Mouse (Mus musculus) stomach, postnatal 0 days (tissue): ENCODE data around the gene Anxa6. TPM values are rescaled to one million over a fixed set of nuclear protein-coding genes. Genes with fewer than 3 reads are reported as not detected.
"Not testable (repeated sequence)": the region's sequence is repeated elsewhere in the genome, so short reads cannot be mapped to it uniquely, and the experiment has no call there.

ENCODE experiments used
- ATAC-seq: fragments of 200-750 bp; cut with Nextera tagmentation; 2 replicates; pipeline ENCODE4 v1.8.0; 2017; ENCODE audit not compliant: low FRiP score, low TSS enrichment
- DNase-seq: peaks from one replicate; pipeline ENCODE4 v3.0.0-alpha.2; 2016; ENCODE audit warnings: low spot score
- H3K27ac ChIP-seq: fragments of 300-500 bp; sonication (generic); replicated peaks from 2 replicates; pipeline ENCODE4 v1.5.1; 2014; ENCODE audit warnings: mild to moderate bottlenecking, control low read depth
- H3K27me3 ChIP-seq: fragments of 300-500 bp; sonication (generic); 2 replicates; pipeline ENCODE4 v1.6.1; 2014; ENCODE audit warnings: low read length; ENCODE audit not compliant: control insufficient read depth, insufficient read depth
- H3K36me3 ChIP-seq: fragments of 300-500 bp; sonication (generic); 2 replicates; pipeline ENCODE4 v1.6.1; 2014; ENCODE audit warnings: low read length, mixed read lengths; ENCODE audit not compliant: control insufficient read depth, insufficient read depth
- H3K4me1 ChIP-seq: fragments of 300-500 bp; sonication (generic); replicated peaks from 2 replicates; pipeline ENCODE4 v1.6.1; 2014; ENCODE audit warnings: antibody characterized with exemption; ENCODE audit not compliant: control insufficient read depth, insufficient read depth
- H3K4me2 ChIP-seq: fragments of 300-500 bp; sonication (generic); replicated peaks from 2 replicates; pipeline ENCODE4 v1.6.1; 2014; ENCODE audit warnings: low read depth, mild to moderate bottlenecking, control low read depth, moderate library complexity
- H3K4me3 ChIP-seq: fragments of 300-500 bp; sonication (generic); 2 replicates; pipeline ENCODE4 v1.5.1; 2014; ENCODE audit warnings: low read depth, low read length, control low read depth
- H3K9ac ChIP-seq: fragments of 300-500 bp; sonication (generic); 2 replicates; pipeline ENCODE4 v1.6.1; 2014; ENCODE audit warnings: mild to moderate bottlenecking, low read length, control low read depth, mixed read lengths
- H3K9me3 ChIP-seq: fragments of 300-500 bp; sonication (generic); 2 replicates; pipeline ENCODE4 v1.6.1; 2016; ENCODE audit warnings: low read length; ENCODE audit not compliant: control insufficient read depth
- CTCF ChIP-seq: IDR thresholded peaks from 2 replicates; pipeline ENCODE4 v1.5.1; 2016; ENCODE audit warnings: antibody characterized with exemption, low read depth, mild to moderate bottlenecking, moderate library complexity
- EP300 ChIP-seq: optimal IDR thresholded peaks from 2 replicates; pipeline ENCODE3; 2016; ENCODE audit warnings: antibody characterized with exemption
- WGBS: fragments of 180-500 bp; shearing (Covaris S2); extraction: QIAGEN DNeasy Blood & Tissue Kit; methylation state at CpG from one replicate; pipeline ENCODE4 v1.1.7; 2014; 5-methylcytosine and 5-hydroxymethylcytosine counted together
- polyA plus RNA-seq: library from polyadenylated mRNA; unstranded; fragments of >200 nt; fragmentation: Nextera tagmentation; extraction: Ambion mirVana; gene quantifications from 2 replicates; pipeline ENCODE4 v1.2.1, GENCODE M21; 2015

Anxa6 gene
- polyA plus RNA-seq, 1 experiment from 2014 or later = 141 TPM

GRCm38 (mm10) chr11:54962810-54963209 lies 70.4 kb downstream of the Anxa6 start, which contains the start of gene Tnip1:
TSS of gene Tnip1 (minus strand) at chr11:54962917.
- ATAC-seq (no peak), DNase-seq (peak; percentile 39)
- Histone ChIP-seq H3K4me2 (peak within 1 kb of the TSS; percentile 6; the same call in 1 of the 2 replicates), H3K36me3 (no peaks in the 10 kb centered on the region), H3K9me3 (no peaks in the 10 kb centered on the region), H3K9ac (no peak within 1 kb of the TSS), H3K27ac (peak within 1 kb of the TSS; percentile 49), H3K27me3 (no peaks in the 10 kb centered on the region), H3K4me3 (no peak within 1 kb of the TSS), H3K4me1 (peaks cover 7% of the 10 kb centered on the region; the same call in 1 of the 2 replicates)
- TF ChIP-seq EP300 = no peak
- TF ChIP-seq CTCF = no peak
- WGBS = 19% methylated on average over 6 of the region's 6 CpGs

GRCm38 (mm10) chr11:54961921-54962320 lies 71.3 kb downstream of the Anxa6 start:
- H3K4me2 ChIP-seq = peak overlapping the region; percentile 6; the same call in 1 of the 2 replicates
- no peak overlapping the region for H3K4me3 ChIP-seq
- no peak overlapping the region for H3K9ac ChIP-seq
- no peak for DNase-seq
- no peak for ATAC-seq
- no peaks in the 10 kb centered on the region for H3K36me3 ChIP-seq
- TF ChIP-seq CTCF (no peak), EP300 (no peak)
- H3K27me3 ChIP-seq = no peaks in the 10 kb centered on the region
- H3K4me1 ChIP-seq = peaks cover 7% of the 10 kb centered on the region; the same call in 1 of the 2 replicates
- peak overlapping the region; percentile 45; the same call in 1 of the 2 replicates for H3K27ac ChIP-seq
- WGBS = 48% methylated on average over 3 of the region's 3 CpGs
- no peaks in the 10 kb centered on the region for H3K9me3 ChIP-seq

DNA sequence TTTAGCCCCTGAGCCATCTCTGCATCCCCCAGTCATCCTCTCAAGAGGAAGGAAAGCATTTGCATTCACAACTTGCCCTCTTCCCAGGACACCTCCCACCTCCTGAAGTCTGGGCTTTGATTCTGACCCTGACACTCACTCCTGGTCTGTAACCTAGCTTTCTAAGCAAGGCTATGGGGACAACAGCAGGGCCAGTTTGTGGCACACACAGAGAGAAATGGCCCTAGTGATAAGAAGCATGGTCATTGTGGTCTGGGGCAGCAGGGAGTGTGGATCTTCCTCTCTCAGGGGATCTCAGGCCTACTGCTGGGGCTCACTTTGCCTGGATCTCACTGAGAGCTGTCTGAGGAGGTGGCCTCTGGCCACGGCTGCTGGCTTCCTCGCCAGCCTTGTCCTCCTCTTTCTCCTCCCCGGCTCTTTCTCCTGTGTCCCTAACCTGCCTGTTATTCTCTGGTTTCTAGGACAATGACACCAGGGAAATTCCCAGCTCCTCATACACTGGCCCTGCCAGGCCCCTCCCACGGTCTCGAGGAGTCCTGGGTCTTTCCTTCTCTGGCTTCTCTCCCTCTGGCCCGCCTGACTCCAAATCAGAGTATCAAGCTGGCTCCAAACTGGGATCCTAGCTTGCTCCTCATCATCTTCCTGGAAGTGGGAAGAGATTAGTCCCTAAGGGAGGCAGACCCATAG lies 71.9 kb downstream of the Anxa6 start:
- ATAC-seq (no peak), DNase-seq (no peak)
- H3K36me3 ChIP-seq = no peaks in the 10 kb centered on the region
- peaks cover 7% of the 10 kb centered on the region; the same call in 1 of the 2 replicates for H3K4me1 ChIP-seq
- no peaks in the 10 kb centered on the region for H3K9me3 ChIP-seq
- H3K9ac ChIP-seq = no peak overlapping the region
- H3K4me2 ChIP-seq = no peak overlapping the region
- TF ChIP-seq EP300 (no peak), CTCF (no peak)
- H3K27me3 ChIP-seq = no peaks in the 10 kb centered on the region
- WGBS = 70% methylated on average over 6 of the region's 6 CpGs
- H3K4me3 ChIP-seq = no peak overlapping the region
- H3K27ac ChIP-seq = peak overlapping the region; percentile 45

DNA sequence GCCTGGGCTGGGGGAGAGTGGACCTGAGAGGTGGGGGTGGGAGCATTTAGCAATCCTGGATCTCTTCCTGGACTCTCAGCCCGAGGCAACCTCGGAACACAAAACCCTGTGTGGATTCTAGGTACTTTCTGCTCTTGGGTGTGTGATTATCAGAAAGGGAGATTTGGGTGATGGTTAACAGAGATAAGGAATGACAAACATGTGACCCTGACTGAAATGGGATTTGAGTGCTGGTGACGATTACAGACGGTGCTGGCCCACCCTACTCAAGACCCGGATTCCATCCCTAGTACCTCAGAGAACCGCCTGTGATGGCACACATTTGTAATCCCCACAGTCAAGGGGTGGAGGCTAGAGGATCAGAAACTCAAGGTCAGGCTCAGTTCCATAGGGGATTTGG lies 73.0 kb downstream of the Anxa6 start:
- Histone ChIP-seq H3K4me1 (peaks cover 7% of the 10 kb centered on the region; the same call in 1 of the 2 replicates), H3K9ac (no peak overlapping the region), H3K27ac (no peak overlapping the region), H3K4me3 (no peak overlapping the region), H3K9me3 (no peaks in the 10 kb centered on the region), H3K27me3 (no peaks in the 10 kb centered on the region), H3K4me2 (no peak overlapping the region), H3K36me3 (no peaks in the 10 kb centered on the region)
- DNase-seq (no peak), ATAC-seq (no peak)
- WGBS = 75% methylated on average over 6 of the region's 6 CpGs
- TF ChIP-seq CTCF (no peak), EP300 (no peak)

- H3K4me2 ChIP-seq = no peak overlapping the region
- H3K9me3 ChIP-seq = no peaks in the 10 kb centered on the region
- peak; percentile 72 for DNase-seq
- H3K27me3 ChIP-seq = no peaks in the 10 kb centered on the region
- H3K27ac ChIP-seq = peak overlapping the region; percentile 84
- H3K4me3 ChIP-seq = no peak overlapping the region
- WGBS = 44% methylated on average over 3 of the region's 3 CpGs
- TF ChIP-seq EP300 (peak; percentile 23), CTCF (no peak)
- H3K9ac ChIP-seq = no peak overlapping the region
- ATAC-seq = peak; percentile 68
- peaks cover 9% of the 10 kb centered on the region; the same call in 1 of the 2 replicates for H3K4me1 ChIP-seq
- H3K36me3 ChIP-seq = no peaks in the 10 kb centered on the region
These were observed 74.6 kb downstream of the Anxa6 start for GRCm38 (mm10) chr11:54958571-54959073.

DNA sequence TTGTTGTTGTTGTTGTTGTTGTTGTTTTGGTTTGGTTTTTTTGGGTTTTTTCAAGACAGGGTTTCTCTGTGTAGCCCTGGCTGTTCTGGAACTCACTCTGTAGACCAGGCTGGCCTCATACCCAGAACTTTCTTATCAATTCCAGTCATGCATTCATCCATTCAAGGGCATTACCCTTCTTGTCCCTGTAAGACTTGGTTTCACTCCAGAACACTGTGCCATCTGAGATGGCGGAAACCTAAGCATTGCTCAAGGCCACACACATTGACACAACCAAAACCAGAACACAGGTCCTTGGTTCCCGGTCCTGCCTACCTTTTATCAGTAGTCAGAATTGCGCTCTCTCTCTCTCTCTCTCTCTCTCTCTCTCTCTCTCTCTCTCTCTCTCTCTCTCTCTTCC lies 75.5 kb downstream of the Anxa6 start:
- H3K4me3 ChIP-seq, H3K9ac ChIP-seq, DNase-seq, H3K4me1 ChIP-seq, H3K9me3 ChIP-seq, H3K36me3 ChIP-seq, H3K27me3 ChIP-seq, H3K4me2 ChIP-seq, ATAC-seq: not testable (repeated sequence)
- whole genome bisulfite sequencing = 83% methylated on average over 3 of the region's 3 CpGs
- peak overlapping the region; percentile 84; the same call in 1 of the 2 replicates for H3K27ac ChIP-seq
